Mouse (Mus musculus) liver, embryonic 15.5 days (tissue): ENCODE data around the gene Dnajb14. TPM values are rescaled to one million over a fixed set of nuclear protein-coding genes. Genes with fewer than 3 reads are reported as not detected.

Experiments used
- polyA plus RNA-seq: library from polyadenylated mRNA; unstranded; fragments of >200 nt; fragmentation: Nextera tagmentation; extraction: Ambion mirVana; gene quantifications from 2 replicates; pipeline ENCODE4 v1.2.1, GENCODE M21; 2015

The Dnajb14 gene
- polyA plus RNA-seq, 1 experiment from 2014 or later: 3.8 TPM

Other genes with a start within 250 kb of the Dnajb14 start
- 0.66 and 1.4 TPM in 2 replicates for gene Ddit4l, start 246.1 kb upstream of the Dnajb14 start, polyA plus RNA-seq
- gene Gm21962, start 196.2 kb upstream of the Dnajb14 start, polyA plus RNA-seq: not detected in 2 replicates
- 874 and 985 TPM in 2 replicates for gene H2afz, start 3.2 kb upstream of the Dnajb14 start, polyA plus RNA-seq
- 52.1 and 53.8 TPM in 2 replicates for gene Lamtor3, start 50.8 kb downstream of the Dnajb14 start, polyA plus RNA-seq
- gene Dapp1, start 113.9 kb downstream of the Dnajb14 start, polyA plus RNA-seq: 10.5 and 12.0 TPM in 2 replicates
- 0.16 and 0.24 TPM in 2 replicates for gene 1110002E22Rik, start 197.4 kb downstream of the Dnajb14 start, polyA plus RNA-seq
- gene Gm5105, start 199.7 kb downstream of the Dnajb14 start, polyA plus RNA-seq: 0.09 TPM in 1 of 2 replicates, not detected in the other